Mouse (Mus musculus): ENCODE data around the gene Mpo. TPM values are rescaled to one million over a fixed set of nuclear protein-coding genes. Genes with fewer than 3 reads are reported as not detected.

Mpo gene
- polyA plus RNA-seq, 1 experiment = not detected

- no peak for DNase-seq (ENCODE audit: extremely low spot score in 1 of 2, low spot score in 1 of 2)
These were observed 36.1 kb upstream of the Mpo start for GRCm38 (mm10) chr11:87757001-87757954.

- no peak for DNase-seq (ENCODE audit: extremely low spot score in 1 of 2, low spot score in 1 of 2)
These were observed 35.0 kb upstream of the Mpo start for GRCm38 (mm10) chr11:87758161-87758911.

- no peak for DNase-seq (ENCODE audit: extremely low spot score in 1 of 2, low spot score in 1 of 2)
These were observed 34.3 kb upstream of the Mpo start for GRCm38 (mm10) chr11:87758957-87759608.

GRCm38 (mm10) chr11:87759609-87760005 lies 33.8 kb upstream of the Mpo start:
- DNase-seq (ENCODE audit: extremely low spot score in 1 of 2, low spot score in 1 of 2) = peak; percentile 45 to 70

GRCm38 (mm10) chr11:87760301-87761081 lies 32.9 kb upstream of the Mpo start, which contains the start of gene Tspoap1:
Gene Tspoap1 (plus strand): TSS chr11:87760541.
- peak; percentile 60 to 84 for DNase-seq (ENCODE audit: extremely low spot score in 1 of 2, low spot score in 1 of 2)

GRCm38 (mm10) chr11:87761181-87761721 lies 32.1 kb upstream of the Mpo start:
- no peak for DNase-seq (ENCODE audit: extremely low spot score in 1 of 2, low spot score in 1 of 2)

- peak in 1 of 2 experiments; percentile 43 for DNase-seq (ENCODE audit: extremely low spot score in 1 of 2, low spot score in 1 of 2)
These were observed 31.3 kb upstream of the Mpo start for GRCm38 (mm10) chr11:87761806-87762701.

GRCm38 (mm10) chr11:87762702-87763385 lies 30.5 kb upstream of the Mpo start:
- peak in 1 of 2 experiments; percentile 61 for DNase-seq (ENCODE audit: extremely low spot score in 1 of 2, low spot score in 1 of 2)

GRCm38 (mm10) chr11:87763511-87763987 lies 29.8 kb upstream of the Mpo start:
- DNase-seq (ENCODE audit: extremely low spot score in 1 of 2, low spot score in 1 of 2) = peak; percentile 80 to 90

- DNase-seq (ENCODE audit: extremely low spot score in 1 of 2, low spot score in 1 of 2) = peak in 1 of 2 experiments; percentile 66
These were observed 29.1 kb upstream of the Mpo start for GRCm38 (mm10) chr11:87763988-87764876.

GRCm38 (mm10) chr11:87768745-87769144 lies 24.6 kb upstream of the Mpo start:
- no peak for DNase-seq (ENCODE audit: extremely low spot score in 1 of 2, low spot score in 1 of 2)

- peak in 1 of 2 experiments; percentile 84 for DNase-seq (ENCODE audit: extremely low spot score in 1 of 2, low spot score in 1 of 2)
These were observed 22.4 kb upstream of the Mpo start for GRCm38 (mm10) chr11:87770989-87771388.

GRCm38 (mm10) chr11:87772354-87772753 lies 21.0 kb upstream of the Mpo start:
- no peak for DNase-seq (ENCODE audit: extremely low spot score in 1 of 2, low spot score in 1 of 2)

GRCm38 (mm10) chr11:87778100-87778765 lies 15.1 kb upstream of the Mpo start:
- DNase-seq (ENCODE audit: extremely low spot score in 1 of 2, low spot score in 1 of 2) = peak in 1 of 2 experiments; percentile 49

GRCm38 (mm10) chr11:87778915-87779314 lies 14.5 kb upstream of the Mpo start:
- DNase-seq (ENCODE audit: extremely low spot score in 1 of 2, low spot score in 1 of 2) = no peak

GRCm38 (mm10) chr11:87779392-87779791 lies 14.0 kb upstream of the Mpo start:
- no peak for DNase-seq (ENCODE audit: extremely low spot score in 1 of 2, low spot score in 1 of 2)
